Mouse (Mus musculus) midbrain, embryonic 13.5 days (tissue): ENCODE results near the gene Rcor1. TPM values are rescaled to one million over a fixed set of nuclear protein-coding genes. Genes with fewer than 3 reads are reported as not detected.

ENCODE experiments used
- ATAC-seq: fragments of 200-750 bp; cut with Nextera tagmentation; 2 replicates; pipeline ENCODE4 v1.8.0; 2017; ENCODE audit warnings: mild to moderate bottlenecking, moderate TSS enrichment, moderate library complexity
- H3K27ac ChIP-seq: fragments of 300-500 bp; sonication (generic); 2 replicates; pipeline ENCODE4 v1.5.1; 2015; ENCODE audit warnings: inconsistent platforms, mild to moderate bottlenecking, moderate library complexity
- H3K27me3 ChIP-seq: fragments of 300-500 bp; sonication (generic); 2 replicates; pipeline ENCODE4 v1.6.1; 2015; ENCODE audit warnings: mild to moderate bottlenecking, inconsistent platforms
- H3K36me3 ChIP-seq: fragments of 300-500 bp; sonication (generic); 2 replicates; pipeline ENCODE4 v1.6.1; 2015; ENCODE audit warnings: mild to moderate bottlenecking, inconsistent platforms
- H3K4me1 ChIP-seq: fragments of 300-500 bp; sonication (generic); replicated peaks from 2 replicates; pipeline ENCODE4 v1.6.1; 2015; ENCODE audit warnings: inconsistent platforms
- H3K4me2 ChIP-seq: fragments of 300-500 bp; sonication (generic); replicated peaks from 2 replicates; pipeline ENCODE4 v1.6.1; 2015; ENCODE audit warnings: moderate library complexity, mild to moderate bottlenecking, inconsistent platforms
- H3K4me3 ChIP-seq: fragments of 300-500 bp; sonication (generic); replicated peaks from 2 replicates; pipeline ENCODE4 v1.5.1; 2015; ENCODE audit warnings: mild to moderate bottlenecking, inconsistent platforms
- H3K9ac ChIP-seq: fragments of 300-500 bp; sonication (generic); replicated peaks from 2 replicates; pipeline ENCODE4 v1.6.1; 2015; ENCODE audit warnings: mild to moderate bottlenecking, inconsistent platforms
- H3K9me3 ChIP-seq: fragments of 300-500 bp; sonication (generic); 2 replicates; pipeline ENCODE4 v1.6.1; 2016; ENCODE audit warnings: mild to moderate bottlenecking, inconsistent platforms
- WGBS: fragments of 180-500 bp; shearing (Covaris S2); methylation state at CpG from one replicate; pipeline ENCODE4 v1.1.7; 2015; 5-methylcytosine and 5-hydroxymethylcytosine counted together
- polyA plus RNA-seq: library from polyadenylated mRNA; unstranded; fragments of >200 nt; fragmentation: Nextera tagmentation; extraction: Ambion mirVana; gene quantifications from 2 replicates; pipeline ENCODE4 v1.2.1, GENCODE M21; 2015

Rcor1 gene
- polyA plus RNA-seq, 1 experiment from 2014 or later = 6.0 TPM

DNA sequence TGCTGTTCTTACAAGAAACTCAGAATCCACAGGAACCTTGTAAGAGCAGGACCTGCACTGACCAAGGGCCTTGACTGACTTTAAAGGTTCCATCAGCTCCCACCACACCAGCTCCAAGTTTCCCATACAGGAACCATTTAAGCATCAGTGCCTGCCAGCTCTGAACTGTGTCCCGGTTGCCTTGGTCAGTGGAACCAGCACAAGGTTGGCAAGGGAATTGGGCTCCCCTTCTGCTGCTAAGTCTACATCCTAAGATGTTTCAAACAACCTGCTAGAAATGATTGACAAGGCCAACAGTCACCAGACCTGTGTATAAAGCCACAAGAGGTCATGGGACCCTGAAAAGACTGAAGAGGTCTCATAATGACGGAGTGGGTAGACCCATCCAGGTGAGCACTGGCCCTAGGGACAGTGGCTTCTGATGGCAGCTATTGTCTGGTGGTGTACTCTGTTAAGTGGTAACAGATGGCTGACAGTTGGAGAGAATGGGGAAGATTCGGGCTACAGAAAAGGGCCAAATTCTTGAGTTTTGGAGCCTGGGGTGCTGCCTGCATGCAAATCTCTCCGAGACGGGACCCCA is 80.4 kb downstream of the Rcor1 start:
- H3K4me2 ChIP-seq = no peak overlapping the region
- H3K9me3 ChIP-seq = 0 out of 2 replicates have a peak, but pooled peaks cover 6% of the 10 kb centered on the region
- no peaks in the 10 kb centered on the region for H3K27me3 ChIP-seq
- WGBS = 94% methylated on average over 5 of the region's 5 CpGs
- no peak for ATAC-seq
- no peak overlapping the region for H3K4me3 ChIP-seq
- H3K9ac ChIP-seq = no peak overlapping the region
- peaks cover 32% of the 10 kb centered on the region for H3K36me3 ChIP-seq
- peaks cover 6% of the 10 kb centered on the region for H3K4me1 ChIP-seq
- H3K27ac ChIP-seq = no peak overlapping the region

GRCm38 (mm10) chr12:111120976-111121645 is 82.0 kb downstream of the Rcor1 start:
- no peak for ATAC-seq

GRCm38 (mm10) chr12:111122332-111122852 is 83.2 kb downstream of the Rcor1 start:
- Histone ChIP-seq H3K4me2 (no peak overlapping the region), H3K36me3 (peaks cover 15% of the 10 kb centered on the region), H3K9ac (no peak overlapping the region), H3K27me3 (no peaks in the 10 kb centered on the region), H3K4me3 (no peak overlapping the region), H3K9me3 (0 out of 2 replicates have a peak, but pooled peaks cover 6% of the 10 kb centered on the region), H3K27ac (no peak overlapping the region), H3K4me1 (peaks cover 11% of the 10 kb centered on the region)
- ATAC-seq = no peak

More at GRCm38 (mm10) chr12:111120976-111121645, 82.0 kb downstream of the Rcor1 start:
- 94% methylated on average over 9 of the region's 9 CpGs for WGBS
- Histone ChIP-seq H3K27ac (no peak overlapping the region), H3K4me3 (no peak overlapping the region), H3K4me2 (no peak overlapping the region), H3K4me1 (peaks cover 11% of the 10 kb centered on the region), H3K9ac (no peak overlapping the region), H3K9me3 (0 out of 2 replicates have a peak, but pooled peaks cover 6% of the 10 kb centered on the region), H3K27me3 (no peaks in the 10 kb centered on the region), H3K36me3 (peaks cover 27% of the 10 kb centered on the region)

- no peaks in the 10 kb centered on the region for H3K27me3 ChIP-seq
- H3K9me3 ChIP-seq = 0 out of 2 replicates have a peak, but pooled peaks cover 6% of the 10 kb centered on the region
- no peak overlapping the region for H3K4me3 ChIP-seq
- H3K4me1 ChIP-seq = peaks cover 11% of the 10 kb centered on the region
- peaks cover 5% of the 10 kb centered on the region; the same call in 1 of the 2 replicates for H3K36me3 ChIP-seq
- H3K9ac ChIP-seq = no peak overlapping the region
- 66% methylated on average over 14 of the region's 14 CpGs for WGBS
- no peak overlapping the region; the same call in 1 of the 2 replicates for H3K27ac ChIP-seq
- ATAC-seq = 0 out of 2 replicates have a peak, but pooled peaks have one; percentile 48
- no peak overlapping the region for H3K4me2 ChIP-seq
Observed at GRCm38 (mm10) chr12:111124601-111125260, 85.6 kb downstream of the Rcor1 start.

DNA sequence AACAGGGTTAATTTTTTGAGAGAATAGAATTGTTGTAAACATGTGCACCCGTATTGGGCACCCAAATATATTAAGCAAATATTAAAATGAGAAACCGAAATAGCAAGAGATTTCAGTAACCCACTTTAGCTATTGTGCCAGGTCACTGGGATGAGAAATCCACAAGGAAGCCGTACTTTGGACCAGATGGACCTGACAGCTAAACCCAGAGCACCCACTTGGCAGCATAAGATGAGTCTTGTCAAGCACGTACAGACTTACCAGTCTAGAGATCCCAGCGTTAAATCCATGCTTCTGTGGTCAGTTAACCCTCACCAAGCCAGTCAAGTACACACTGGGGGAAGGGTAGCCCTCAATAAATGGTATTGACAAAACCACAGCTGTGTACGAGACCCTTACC is 86.5 kb downstream of the Rcor1 start:
- Histone ChIP-seq H3K4me2 (no peak overlapping the region), H3K4me1 (peaks cover 11% of the 10 kb centered on the region), H3K27me3 (no peaks in the 10 kb centered on the region), H3K9me3 (0 out of 2 replicates have a peak, but pooled peaks cover 6% of the 10 kb centered on the region), H3K4me3 (no peak overlapping the region), H3K27ac (no peak overlapping the region), H3K9ac (no peak overlapping the region), H3K36me3 (peaks cover 5% of the 10 kb centered on the region; the same call in 1 of the 2 replicates)
- ATAC-seq = no peak
- 73% methylated on average over 6 of the region's 6 CpGs for WGBS

DNA sequence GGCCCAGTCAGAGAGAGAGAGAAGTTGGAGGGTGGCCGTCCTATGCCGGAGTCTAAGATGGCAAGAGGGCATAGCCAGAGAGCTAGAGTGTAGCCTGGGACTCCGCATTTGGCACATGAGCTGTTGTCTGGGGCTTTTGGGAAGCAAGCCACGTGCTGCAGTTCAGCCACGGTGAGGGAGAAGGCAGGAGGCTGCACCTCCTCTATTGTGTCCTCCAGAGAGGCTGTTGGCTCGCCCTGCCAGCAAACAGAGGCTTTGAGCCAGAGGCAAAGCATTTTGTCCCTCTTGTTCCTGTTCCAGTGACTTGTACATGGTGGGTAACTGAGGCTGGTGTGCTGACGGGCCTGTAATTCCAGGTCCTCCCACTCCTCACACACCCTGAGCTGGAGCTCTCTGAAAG is 95.0 kb downstream of the Rcor1 start:
- no peak overlapping the region for H3K4me2 ChIP-seq
- H3K9ac ChIP-seq = no peak overlapping the region
- no peaks in the 10 kb centered on the region for H3K27me3 ChIP-seq
- H3K4me1 ChIP-seq = no peaks in the 10 kb centered on the region
- H3K36me3 ChIP-seq = no peaks in the 10 kb centered on the region
- no peak for ATAC-seq
- H3K27ac ChIP-seq = no peak overlapping the region
- H3K9me3 ChIP-seq = peaks cover under 1% of the 10 kb centered on the region; the same call in 1 of the 2 replicates
- H3K4me3 ChIP-seq = no peak overlapping the region
- 76% methylated on average over 7 of the region's 7 CpGs for WGBS

DNA sequence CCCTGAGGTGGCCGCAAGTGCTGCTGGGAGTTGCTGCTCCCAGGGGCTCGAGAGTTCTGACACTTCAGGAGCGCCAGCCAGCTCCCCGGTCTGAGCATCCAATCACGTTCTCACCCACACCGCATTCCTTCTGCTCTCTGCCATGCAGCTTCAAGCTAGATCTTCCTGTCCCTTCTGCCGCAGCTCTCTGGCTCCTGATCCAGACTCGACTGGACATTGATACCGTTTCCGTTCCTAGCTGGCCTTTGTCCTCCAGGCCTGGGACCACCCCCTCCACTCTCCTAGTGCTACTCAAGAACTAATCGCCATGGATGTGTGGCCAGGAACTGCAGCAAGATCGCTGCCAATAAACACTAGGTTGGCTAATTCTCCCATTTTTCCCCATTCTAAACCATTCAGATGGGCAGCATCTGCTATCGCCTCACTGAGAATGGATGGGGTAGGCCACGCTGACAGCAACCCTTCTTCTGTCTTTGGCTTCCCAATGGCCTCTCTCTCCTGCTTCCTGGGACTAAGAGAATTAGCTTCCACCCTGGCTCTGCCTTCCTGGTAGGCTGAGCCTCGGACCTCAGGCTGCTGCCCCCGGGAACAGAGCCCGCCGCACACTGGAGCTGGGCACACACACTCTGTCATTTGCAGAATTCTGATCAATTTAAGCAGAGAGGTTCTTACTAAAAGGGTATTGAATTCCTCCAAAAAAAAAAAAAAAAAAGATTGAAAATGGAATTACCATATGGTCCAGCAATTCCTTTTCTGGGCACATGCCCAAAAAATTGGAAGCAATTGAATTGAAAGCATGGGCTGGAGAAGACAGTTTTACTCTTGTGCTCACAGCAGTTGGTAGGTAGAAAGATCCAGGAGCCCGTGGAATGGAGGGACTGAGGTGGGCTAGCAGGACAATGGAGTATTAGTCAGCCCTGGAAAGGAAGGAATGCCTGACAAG is 95.9 kb downstream of the Rcor1 start:
- no peak for ATAC-seq
- H3K36me3 ChIP-seq = no peaks in the 10 kb centered on the region
- H3K27ac ChIP-seq = no peak overlapping the region; the same call in 1 of the 2 replicates
- WGBS = 72% methylated on average over 19 of the region's 19 CpGs
- no peak overlapping the region for H3K9ac ChIP-seq
- H3K4me2 ChIP-seq = no peak overlapping the region
- H3K27me3 ChIP-seq = no peaks in the 10 kb centered on the region
- peaks cover 4% of the 10 kb centered on the region; the same call in 1 of the 2 replicates for H3K9me3 ChIP-seq
- no peaks in the 10 kb centered on the region for H3K4me1 ChIP-seq
- H3K4me3 ChIP-seq = no peak overlapping the region

- Histone ChIP-seq H3K27ac (no peak overlapping the region), H3K27me3 (no peaks in the 10 kb centered on the region), H3K4me1 (no peaks in the 10 kb centered on the region), H3K4me2 (no peak overlapping the region), H3K36me3 (no peaks in the 10 kb centered on the region), H3K9me3 (peaks cover 4% of the 10 kb centered on the region; the same call in 1 of the 2 replicates), H3K9ac (no peak overlapping the region), H3K4me3 (no peak overlapping the region)
- ATAC-seq = no peak
- WGBS = 72% methylated on average over 3 of the region's 3 CpGs
Observed at GRCm38 (mm10) chr12:111135953-111136352, 96.8 kb downstream of the Rcor1 start.

GRCm38 (mm10) chr12:111137079-111137478 is 97.9 kb downstream of the Rcor1 start:
- Histone ChIP-seq H3K36me3 (no peaks in the 10 kb centered on the region), H3K27ac (no peak overlapping the region), H3K9ac (no peak overlapping the region), H3K4me3 (no peak overlapping the region), H3K4me2 (no peak overlapping the region), H3K9me3 (peaks cover 4% of the 10 kb centered on the region; the same call in 1 of the 2 replicates), H3K4me1 (no peaks in the 10 kb centered on the region), H3K27me3 (no peaks in the 10 kb centered on the region)
- no peak for ATAC-seq
- WGBS = 66% methylated on average over 2 of the region's 2 CpGs

DNA sequence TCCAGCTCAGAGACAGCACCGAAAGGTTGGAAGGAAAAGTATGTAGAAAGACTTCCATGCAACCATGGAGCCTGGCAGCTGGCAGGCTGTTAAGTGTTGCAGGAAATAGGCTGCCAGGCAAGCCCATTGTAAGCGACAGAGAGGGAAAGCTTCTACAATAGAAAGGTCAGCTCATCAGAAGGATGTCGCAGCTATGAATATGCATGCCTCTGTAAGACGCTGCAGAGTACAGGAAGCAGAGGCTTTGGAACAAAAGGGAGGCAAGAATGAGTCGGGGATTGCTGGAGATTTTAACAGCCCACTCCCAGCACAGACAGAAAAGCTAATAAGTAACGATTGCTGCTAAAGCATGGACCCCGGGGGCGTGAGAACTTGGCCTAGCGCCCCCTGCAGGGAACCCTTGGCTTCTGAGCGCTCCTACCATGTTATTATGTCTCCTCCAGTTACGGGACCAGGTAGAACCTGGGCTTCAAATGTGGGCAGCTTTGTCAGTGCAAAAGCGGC is 103.9 kb downstream of the Rcor1 start:
- H3K36me3 ChIP-seq = no peaks in the 10 kb centered on the region
- peaks cover 31% of the 10 kb centered on the region for H3K4me1 ChIP-seq
- peak overlapping the region; percentile 37 for H3K9ac ChIP-seq
- H3K27ac ChIP-seq = peak overlapping the region; percentile 83
- H3K4me3 ChIP-seq = peak overlapping the region; percentile 12
- peak; percentile 83 for ATAC-seq
- WGBS = 6% methylated on average over 12 of the region's 12 CpGs
- H3K9me3 ChIP-seq = peaks cover 4% of the 10 kb centered on the region; the same call in 1 of the 2 replicates
- H3K27me3 ChIP-seq = 0 out of 2 replicates have a peak, but pooled peaks cover 5% of the 10 kb centered on the region
- peak overlapping the region; percentile 44 for H3K4me2 ChIP-seq
